Mouse (Mus musculus) midbrain, embryonic 11.5 days (tissue): ENCODE results near the gene Ier5l. TPM values are rescaled to one million over a fixed set of nuclear protein-coding genes. Genes with fewer than 3 reads are reported as not detected.

Source experiments
- ATAC-seq: fragments of 200-750 bp; cut with Nextera tagmentation; 2 replicates; pipeline ENCODE4 v1.8.0; 2017; ENCODE audit warnings: moderate TSS enrichment, moderate library complexity; ENCODE audit not compliant: low FRiP score
- DNase-seq: peaks from one replicate; pipeline ENCODE4 v3.0.0; 2015; ENCODE audit warnings: low spot score; ENCODE audit errors: missing footprints
- H3K27ac ChIP-seq: fragments of 300-500 bp; sonication (generic); 2 replicates; pipeline ENCODE4 v1.5.1; 2014; ENCODE audit warnings: low read depth, low read length
- H3K27me3 ChIP-seq: fragments of 300-500 bp; sonication (generic); 2 replicates; pipeline ENCODE4 v1.6.1; 2014; ENCODE audit warnings: mild to moderate bottlenecking, low read length, moderate library complexity, mixed read lengths; ENCODE audit not compliant: control insufficient read depth, insufficient read depth
- H3K36me3 ChIP-seq: fragments of 300-500 bp; sonication (generic); 2 replicates; pipeline ENCODE4 v1.6.1; 2014; ENCODE audit warnings: mild to moderate bottlenecking, low read length, moderate library complexity, mixed read lengths; ENCODE audit not compliant: control insufficient read depth, insufficient read depth
- H3K4me1 ChIP-seq: fragments of 300-500 bp; sonication (generic); 2 replicates; pipeline ENCODE4 v1.6.1; 2014; ENCODE audit warnings: low read length; ENCODE audit not compliant: control insufficient read depth, insufficient read depth
- H3K4me2 ChIP-seq: fragments of 300-500 bp; sonication (generic); 2 replicates; pipeline ENCODE4 v1.6.1; 2014; ENCODE audit warnings: mild to moderate bottlenecking, moderate library complexity
- H3K4me3 ChIP-seq: fragments of 300-500 bp; sonication (generic); 2 replicates; pipeline ENCODE4 v1.5.1; 2014; ENCODE audit warnings: low read depth, low read length
- H3K9ac ChIP-seq: fragments of 300-500 bp; sonication (generic); 2 replicates; pipeline ENCODE4 v1.6.1; 2014; ENCODE audit warnings: low read length
- H3K9me3 ChIP-seq: fragments of 300-500 bp; sonication (generic); 2 replicates; pipeline ENCODE4 v1.6.1; 2016; ENCODE audit warnings: low read length; ENCODE audit not compliant: control insufficient read depth
- WGBS: fragments of 180-500 bp; shearing (Covaris S2); extraction: QIAGEN DNeasy Blood & Tissue Kit; methylation state at CpG from one replicate; pipeline ENCODE4 v1.1.7; 2014; 5-methylcytosine and 5-hydroxymethylcytosine counted together
- polyA plus RNA-seq: library from polyadenylated mRNA; unstranded; fragments of >200 nt; fragmentation: Nextera tagmentation; extraction: Ambion mirVana; gene quantifications from 2 replicates; pipeline ENCODE4 v1.2.1, GENCODE M21; 2014

Ier5l gene
- polyA plus RNA-seq, 1 experiment from 2014 or later = 5.0 TPM

DNA sequence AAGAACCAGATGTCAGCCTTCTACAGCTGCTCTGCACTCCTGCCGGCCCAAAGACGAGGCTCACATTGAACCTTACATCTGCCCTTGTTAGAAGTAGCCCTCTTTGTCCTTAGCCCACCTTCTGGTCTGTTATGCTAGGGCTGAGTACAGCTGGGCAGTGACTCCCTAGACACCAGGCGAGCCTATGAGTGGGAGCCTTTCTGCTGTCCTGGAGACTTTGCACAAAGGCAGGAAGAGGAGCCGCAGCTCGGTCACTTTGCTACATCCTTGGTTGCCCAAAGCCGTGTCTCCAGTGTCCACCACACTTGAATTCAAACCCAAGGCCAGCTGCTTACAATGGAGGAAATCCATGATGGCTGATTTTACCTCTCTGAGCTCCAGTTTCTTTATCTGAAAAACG, 25.6 kb downstream of the Ier5l start:
- no peak overlapping the region for H3K27ac ChIP-seq
- peaks cover 14% of the 10 kb centered on the region for H3K36me3 ChIP-seq
- H3K4me3 ChIP-seq = no peak overlapping the region
- 91% methylated on average over 7 of the region's 7 CpGs for WGBS
- no peaks in the 10 kb centered on the region; the same call in 1 of the 2 replicates for H3K9me3 ChIP-seq
- no peaks in the 10 kb centered on the region for H3K27me3 ChIP-seq
- DNase-seq (no peak), ATAC-seq (no peak)
- no peak overlapping the region for H3K9ac ChIP-seq
- H3K4me1 ChIP-seq = peaks cover 20% of the 10 kb centered on the region
- H3K4me2 ChIP-seq = no peak overlapping the region

DNA sequence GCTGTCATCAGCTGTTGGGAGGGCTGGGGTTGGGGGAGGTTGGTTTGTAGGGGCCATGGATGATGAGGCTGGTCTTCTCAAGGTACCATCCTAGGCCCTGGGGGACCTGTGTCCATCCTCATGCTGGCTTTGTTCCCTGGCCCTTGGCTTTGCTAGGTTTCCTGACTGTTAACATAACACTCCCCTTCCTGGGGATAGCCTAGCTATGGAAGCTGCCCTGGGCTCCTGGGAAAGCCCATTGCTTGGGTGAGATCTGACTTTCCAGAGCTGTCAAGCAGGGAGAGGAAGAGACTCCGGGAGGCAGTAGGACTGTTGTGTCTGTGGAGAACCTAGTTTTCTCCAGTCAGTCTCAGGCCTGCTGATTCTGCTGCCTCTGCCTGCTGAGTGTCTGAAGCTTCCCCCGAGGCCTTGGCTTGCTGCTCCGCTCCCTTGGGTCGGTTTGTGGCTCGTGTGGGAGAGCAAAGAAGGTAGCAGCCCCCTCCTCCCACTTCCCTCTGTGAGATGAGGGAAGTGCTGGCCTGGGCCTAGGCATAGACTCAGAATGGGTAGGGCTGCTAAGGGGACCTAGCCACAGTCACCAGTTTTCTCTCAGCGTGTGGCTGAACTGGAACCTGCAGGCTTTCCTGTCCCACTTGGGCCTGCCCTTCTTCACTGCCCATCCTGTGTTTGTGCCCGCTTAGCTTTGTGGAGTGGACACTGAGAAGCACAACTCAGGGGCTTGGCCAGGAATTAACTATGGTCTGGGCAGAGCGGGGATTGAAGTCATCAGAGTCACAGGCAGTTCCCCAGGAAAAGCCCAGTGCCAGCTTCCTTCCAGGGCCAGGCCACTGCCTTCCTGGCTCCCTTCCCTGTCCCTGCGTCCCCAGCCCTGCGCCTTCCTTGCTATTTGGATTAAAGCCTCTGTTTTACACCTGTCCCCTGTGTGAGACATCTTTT, 26.9 kb downstream of the Ier5l start:
- ATAC-seq (no peak), DNase-seq (no peak)
- Histone ChIP-seq H3K27ac (no peak overlapping the region), H3K27me3 (no peaks in the 10 kb centered on the region), H3K4me2 (no peak overlapping the region), H3K9ac (no peak overlapping the region), H3K9me3 (no peaks in the 10 kb centered on the region; the same call in 1 of the 2 replicates), H3K4me1 (peaks cover 32% of the 10 kb centered on the region), H3K36me3 (peaks cover 14% of the 10 kb centered on the region), H3K4me3 (no peak overlapping the region)
- 87% methylated on average over 10 of the region's 10 CpGs for WGBS

DNA sequence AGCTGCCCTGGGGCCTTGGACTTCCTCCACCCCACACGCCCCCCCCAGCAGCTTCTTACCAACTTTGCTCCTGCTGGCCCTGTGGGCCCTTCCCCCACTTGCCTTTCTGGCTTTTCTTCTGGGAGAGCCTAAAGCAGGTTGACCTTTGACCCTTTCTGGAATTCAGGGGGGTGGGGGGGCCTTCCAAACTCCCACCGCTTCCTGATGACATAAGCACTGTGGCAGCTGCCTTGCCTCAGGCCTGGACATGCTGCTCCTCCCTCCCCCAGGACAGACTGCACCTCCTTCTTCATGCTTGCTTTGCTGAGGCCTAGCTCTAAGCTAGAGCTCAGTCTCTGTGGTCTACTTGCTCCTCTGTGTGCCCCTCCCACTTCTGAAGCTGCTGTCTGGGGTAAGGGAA, 28.7 kb downstream of the Ier5l start:
- DNase-seq (no peak), ATAC-seq (no peak)
- Histone ChIP-seq H3K4me1 (peaks cover 49% of the 10 kb centered on the region), H3K27ac (peak overlapping the region; percentile 36; the same call in 1 of the 2 replicates), H3K9me3 (no peaks in the 10 kb centered on the region; the same call in 1 of the 2 replicates), H3K27me3 (no peaks in the 10 kb centered on the region), H3K9ac (peak overlapping the region; percentile 30), H3K36me3 (peaks cover 14% of the 10 kb centered on the region), H3K4me2 (no peak overlapping the region), H3K4me3 (no peak overlapping the region)
- 12% methylated on average over 2 of the region's 2 CpGs for WGBS

DNA sequence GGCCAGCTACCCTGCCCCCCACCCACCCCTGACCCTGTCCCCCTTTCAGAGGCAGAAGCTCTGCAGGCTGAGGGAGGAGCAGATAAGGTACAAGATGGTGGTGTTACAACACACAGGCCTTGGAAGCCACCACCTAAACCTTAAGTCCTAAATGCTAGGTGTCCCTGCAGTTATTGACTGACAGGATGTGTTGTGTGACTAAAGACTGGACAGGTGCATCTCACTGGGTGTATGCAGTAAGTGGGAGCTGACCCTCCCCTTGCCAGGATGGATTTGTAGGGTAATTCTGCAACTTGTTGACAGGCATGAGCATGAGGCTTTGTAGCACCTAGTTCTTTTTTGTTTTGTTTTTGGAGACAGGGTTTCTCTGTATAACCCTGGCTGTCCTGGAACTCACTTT, 29.6 kb downstream of the Ier5l start:
- no peak overlapping the region for H3K9ac ChIP-seq
- no peaks in the 10 kb centered on the region for H3K9me3 ChIP-seq
- H3K27ac ChIP-seq = no peak overlapping the region
- DNase-seq (no peak), ATAC-seq (no peak)
- peaks cover 52% of the 10 kb centered on the region for H3K4me1 ChIP-seq
- H3K27me3 ChIP-seq = no peaks in the 10 kb centered on the region
- no peak overlapping the region for H3K4me2 ChIP-seq
- peaks cover 9% of the 10 kb centered on the region for H3K36me3 ChIP-seq
- H3K4me3 ChIP-seq = no peak overlapping the region

DNA sequence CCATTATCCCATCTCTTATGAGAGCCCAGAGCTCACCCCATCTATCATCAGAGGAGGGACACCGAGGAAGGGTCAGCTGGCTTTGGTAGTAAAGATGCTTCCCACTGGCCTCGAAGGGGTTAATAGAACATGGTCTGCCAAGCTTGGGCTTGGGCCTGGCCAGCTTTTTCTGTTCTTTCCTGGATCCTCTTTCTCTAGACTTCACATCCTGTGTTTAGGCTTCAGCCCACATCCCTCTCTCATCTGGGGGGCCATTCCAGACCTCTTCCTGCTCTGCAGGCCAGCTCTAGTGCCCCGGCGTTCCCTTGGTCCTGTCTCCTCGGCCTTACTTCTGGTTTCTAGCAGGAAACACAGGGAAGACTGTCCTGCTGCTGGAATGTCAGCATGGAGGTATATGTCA, 30.0 kb downstream of the Ier5l start:
- WGBS = 77% methylated on average over 5 of the region's 5 CpGs

DNA sequence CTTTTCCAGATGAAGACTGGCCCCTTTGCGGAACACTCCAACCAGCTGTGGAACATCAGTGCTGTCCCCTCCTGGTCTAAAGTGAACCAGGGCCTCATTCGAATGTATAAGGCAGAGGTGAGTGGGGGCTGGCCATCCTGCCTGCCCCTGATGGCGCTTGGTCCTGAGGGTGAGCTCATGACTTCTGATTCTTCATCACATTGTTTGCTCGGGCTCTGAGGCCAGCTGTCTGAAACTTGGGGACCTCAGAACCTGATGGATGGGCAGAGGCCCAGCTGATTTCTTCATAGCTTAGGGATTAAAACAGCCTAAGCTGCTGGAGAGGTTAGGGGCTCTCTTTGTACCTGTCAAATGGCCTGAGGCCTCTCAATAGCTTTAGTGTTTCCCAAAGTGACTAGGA, 30.7 kb downstream of the Ier5l start:
- Histone ChIP-seq H3K4me3 (no peak overlapping the region), H3K9me3 (no peaks in the 10 kb centered on the region), H3K27ac (peak overlapping the region; percentile 98), H3K4me1 (peaks cover 52% of the 10 kb centered on the region), H3K4me2 (no peak overlapping the region), H3K9ac (no peak overlapping the region; the same call in 1 of the 2 replicates), H3K36me3 (peaks cover 15% of the 10 kb centered on the region), H3K27me3 (no peaks in the 10 kb centered on the region)
- no peak for ATAC-seq
- no peak for DNase-seq
- 62% methylated on average over 4 of the region's 4 CpGs for WGBS

More for the DNA sequence above, 30.0 kb downstream of the Ier5l start:
- Histone ChIP-seq H3K4me1 (peaks cover 52% of the 10 kb centered on the region), H3K4me3 (no peak overlapping the region), H3K36me3 (peaks cover 11% of the 10 kb centered on the region), H3K9ac (no peak overlapping the region), H3K9me3 (no peaks in the 10 kb centered on the region), H3K27me3 (no peaks in the 10 kb centered on the region), H3K4me2 (no peak overlapping the region), H3K27ac (peak overlapping the region; percentile 0; the same call in 1 of the 2 replicates)
- DNase-seq = no peak
- no peak for ATAC-seq

DNA sequence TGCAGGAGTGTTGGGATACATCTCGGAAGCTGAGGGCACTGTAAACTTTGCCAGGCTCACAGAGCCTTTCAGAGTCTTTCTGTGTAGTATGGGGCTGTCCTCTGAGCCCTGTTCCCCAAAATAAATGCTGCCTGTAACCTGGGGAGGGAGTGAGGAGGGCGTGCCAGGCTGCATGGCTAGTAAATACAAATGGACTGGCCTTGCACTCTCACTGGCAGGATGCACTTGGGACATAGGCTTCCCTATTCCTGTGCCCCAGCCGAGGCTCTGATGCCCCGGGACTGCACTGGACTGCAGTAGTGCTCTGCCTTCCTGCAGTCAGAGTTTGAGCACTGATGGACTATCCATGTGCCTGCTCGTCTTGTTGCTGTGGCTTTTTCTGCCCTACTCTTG, 31.5 kb downstream of the Ier5l start:
- ATAC-seq = no peak
- WGBS = 63% methylated on average over 5 of the region's 5 CpGs
- Histone ChIP-seq H3K4me3 (no peak overlapping the region), H3K4me2 (peak overlapping the region; percentile 40; the same call in 1 of the 2 replicates), H3K9me3 (no peaks in the 10 kb centered on the region), H3K4me1 (peaks cover 52% of the 10 kb centered on the region), H3K27me3 (no peaks in the 10 kb centered on the region), H3K36me3 (peaks cover 18% of the 10 kb centered on the region), H3K9ac (peak overlapping the region; percentile 71), H3K27ac (peak overlapping the region; percentile 98)
- no peak for DNase-seq

DNA sequence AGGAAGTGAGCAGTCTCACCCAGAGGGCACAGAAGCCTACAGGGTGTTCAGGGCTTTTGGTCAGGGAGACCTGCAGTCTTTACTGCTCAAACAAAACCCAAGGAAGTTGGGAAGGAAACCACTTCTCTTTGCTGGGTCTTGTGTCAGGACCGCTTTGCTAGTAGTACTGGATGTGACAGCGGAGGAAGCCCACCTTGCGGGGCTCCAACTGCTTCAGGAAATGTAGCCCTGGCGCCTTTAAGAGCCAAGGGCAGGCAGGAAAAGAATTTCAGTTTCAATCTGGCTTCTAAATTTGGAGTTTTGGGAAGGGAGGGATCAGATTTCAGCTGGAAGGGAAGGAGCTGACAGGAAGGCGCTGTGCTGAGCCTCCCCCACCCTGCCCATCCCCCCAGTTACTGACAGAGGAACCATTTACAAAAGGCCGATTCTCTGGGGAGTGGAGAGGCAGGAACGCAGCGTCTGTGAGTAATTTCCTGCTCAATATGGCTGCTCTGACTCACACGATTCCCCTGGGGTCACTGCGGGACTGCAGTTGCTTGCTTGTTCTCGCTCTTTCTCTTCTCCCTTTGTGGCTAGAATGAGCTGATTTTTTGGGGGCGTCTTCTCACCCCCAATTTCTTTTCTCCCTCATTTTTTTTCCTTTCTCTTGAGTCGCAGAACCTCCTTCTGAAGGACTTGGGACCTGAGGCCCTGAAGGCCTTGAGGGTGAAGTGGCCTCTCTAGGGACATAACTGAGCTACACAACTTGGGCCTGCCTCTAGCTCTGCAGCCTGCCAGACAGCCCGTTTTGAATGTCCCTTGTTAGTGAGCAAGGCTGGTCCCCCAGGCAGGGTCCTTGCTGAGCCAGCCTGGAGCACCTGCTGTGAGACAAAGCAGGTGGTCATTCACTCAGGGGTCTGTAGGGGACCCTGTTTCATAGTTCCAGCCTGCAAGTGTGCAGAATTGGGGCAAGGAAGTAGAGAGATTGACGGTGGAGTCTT, 32.2 kb downstream of the Ier5l start:
- WGBS = 5% methylated on average over 15 of the region's 15 CpGs
- peak; percentile 76; the same call in 1 of the 2 replicates for ATAC-seq
- peaks cover 18% of the 10 kb centered on the region for H3K36me3 ChIP-seq
- no peaks in the 10 kb centered on the region for H3K9me3 ChIP-seq
- H3K4me3 ChIP-seq = peak overlapping the region; percentile 13; the same call in 1 of the 2 replicates
- peak overlapping the region; percentile 98 for H3K27ac ChIP-seq
- H3K27me3 ChIP-seq = no peaks in the 10 kb centered on the region
- peak overlapping the region; percentile 71 for H3K9ac ChIP-seq
- H3K4me1 ChIP-seq = peaks cover 52% of the 10 kb centered on the region
- peak; percentile 97 for DNase-seq
- H3K4me2 ChIP-seq = peak overlapping the region; percentile 40
